Mouse (Mus musculus) adrenal gland, adult 2 months (tissue): Measurements from ENCODE around the gene Atf7ip. TPM values are rescaled to one million over a fixed set of nuclear protein-coding genes. Genes with fewer than 3 reads are reported as not detected.
A peak's percentile ranks its signal among the peaks of the same experiment; 100 is the strongest.

Experiments used
- DNase-seq: peaks from one replicate; pipeline ENCODE4 v3.0.0; 2021
- polyA plus RNA-seq: library from polyadenylated mRNA; depleted of rRNA; stranded (reverse); fragments of >200 nt; gene quantifications from 2 replicates; pipeline ENCODE4 v1.2.3, GENCODE M21; 2012
- total RNA-seq, 2 experiments: library from RNA; stranded (reverse); gene quantifications; 2 replicates each; pipeline ENCODE4 v1.2.3; 2021

Atf7ip gene
- total and polyA plus RNA-seq, 3 experiments, result 21.6 to 62.4 (median 60.9) TPM

GRCm38 (mm10) chr6:136522658-136523057, 16.7 kb downstream of the Atf7ip start:
- DNase-seq, result no peak

- peak; percentile 78 for DNase-seq
Measured at GRCm38 (mm10) chr6:136524751-136525150, 18.8 kb downstream of the Atf7ip start.

- no peak for DNase-seq
Measured at GRCm38 (mm10) chr6:136525567-136525966, 19.6 kb downstream of the Atf7ip start.

GRCm38 (mm10) chr6:136529156-136529555, 23.2 kb downstream of the Atf7ip start:
- DNase-seq, result no peak

- peak; percentile 42 for DNase-seq
Measured at GRCm38 (mm10) chr6:136531792-136532230, 25.8 kb downstream of the Atf7ip start.

GRCm38 (mm10) chr6:136532535-136533291, 26.7 kb downstream of the Atf7ip start:
- peak; percentile 85 for DNase-seq

GRCm38 (mm10) chr6:136533804-136534203, 27.8 kb downstream of the Atf7ip start:
- no peak for DNase-seq

- DNase-seq, result no peak
Measured at GRCm38 (mm10) chr6:136534444-136534843, 28.5 kb downstream of the Atf7ip start.

- no peak for DNase-seq
Measured at GRCm38 (mm10) chr6:136535176-136535575, 29.2 kb downstream of the Atf7ip start.

- DNase-seq, result no peak
Measured at GRCm38 (mm10) chr6:136536121-136536520, 30.2 kb downstream of the Atf7ip start.

GRCm38 (mm10) chr6:136541350-136541749, 35.4 kb downstream of the Atf7ip start:
- no peak for DNase-seq

GRCm38 (mm10) chr6:136542105-136542504, 36.1 kb downstream of the Atf7ip start:
- no peak for DNase-seq

GRCm38 (mm10) chr6:136543164-136543563, 37.2 kb downstream of the Atf7ip start:
- peak; percentile 67 for DNase-seq

GRCm38 (mm10) chr6:136545284-136545870, 39.4 kb downstream of the Atf7ip start:
- no peak for DNase-seq

GRCm38 (mm10) chr6:136546286-136546685, 40.3 kb downstream of the Atf7ip start:
- no peak for DNase-seq

- DNase-seq, result no peak
Measured at GRCm38 (mm10) chr6:136546987-136547386, 41.0 kb downstream of the Atf7ip start.

- peak; percentile 66 for DNase-seq
Measured at GRCm38 (mm10) chr6:136548041-136548770, 42.2 kb downstream of the Atf7ip start.

- DNase-seq, result no peak
Measured at GRCm38 (mm10) chr6:136548796-136549195, 42.8 kb downstream of the Atf7ip start.

GRCm38 (mm10) chr6:136549606-136550005, 43.6 kb downstream of the Atf7ip start:
- DNase-seq, result no peak

GRCm38 (mm10) chr6:136550596-136551304, 44.8 kb downstream of the Atf7ip start:
- DNase-seq, result no peak

- no peak for DNase-seq
Measured at GRCm38 (mm10) chr6:136551550-136552109, 45.7 kb downstream of the Atf7ip start.

- DNase-seq, result no peak
Measured at GRCm38 (mm10) chr6:136553156-136553555, 47.2 kb downstream of the Atf7ip start.
